8 mouse cellular contexts compared by ENCODE assay signal in the genomic region with DNA sequence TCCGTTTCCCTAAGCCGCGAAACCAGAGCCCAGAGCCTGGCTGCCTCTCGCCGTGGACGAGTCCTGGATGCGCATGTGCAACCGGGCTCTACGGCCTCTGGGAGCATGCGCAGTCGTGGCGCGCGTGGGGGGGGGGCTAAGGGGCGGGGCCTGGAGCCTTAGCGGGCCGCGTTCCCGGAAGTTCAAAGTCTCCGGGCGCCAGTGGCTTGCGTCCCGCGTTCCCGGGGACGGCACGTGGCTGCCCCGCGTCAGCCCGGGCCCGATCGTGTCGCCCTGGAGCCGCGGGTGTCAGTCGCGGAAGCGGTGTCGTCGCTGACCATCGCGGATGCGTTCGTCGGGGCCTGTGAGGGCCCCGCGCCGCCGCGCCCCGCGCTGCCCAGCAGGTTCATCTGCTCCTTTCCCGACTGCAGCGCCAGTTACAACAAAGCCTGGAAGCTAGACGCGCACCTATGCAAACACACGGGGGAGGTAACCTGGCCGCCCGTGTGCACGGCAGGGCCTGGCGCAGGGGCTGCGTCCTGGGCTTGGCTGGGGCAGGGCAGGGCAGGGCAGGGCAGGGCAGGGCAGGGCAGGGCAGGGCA. TPM values are rescaled to one million over a fixed set of nuclear protein-coding genes. Genes with fewer than 3 reads are reported as not detected.
DNase-seq lines count a peak whose midpoint lies in the region; ATAC-seq lines count a peak whose summit lies in the region.

A gene (plus strand): TSS at position 150 of the 581 bp plus-strand sequence.

- peaks cover 9% of the 10 kb centered on the region for H3K36me3 ChIP-seq in hindbrain, embryonic 11.5 days (ENCODE audit: control insufficient read depth, insufficient read depth, low read length)

- peak within 1 kb of the TSS; percentile 88 for H3K9ac ChIP-seq in hindbrain, embryonic 11.5 days (ENCODE audit: low read depth, low read length)

- 0 out of 2 replicates have a peak, but pooled peaks cover 3% of the 10 kb centered on the region for H3K4me1 ChIP-seq in hindbrain, embryonic 11.5 days (replicated peaks; ENCODE audit: control insufficient read depth, insufficient read depth, low read length)

- H3K4me2 ChIP-seq in hindbrain, embryonic 11.5 days (replicated peaks; ENCODE audit: low read depth, low read length), result peak within 1 kb of the TSS; percentile 91

- peak; percentile 92 for ATAC-seq in hindbrain, embryonic 11.5 days (ENCODE audit: low FRiP score)

- H3K27me3 ChIP-seq in hindbrain, embryonic 11.5 days (ENCODE audit: control insufficient read depth, insufficient read depth, low read length), result no peaks in the 10 kb centered on the region

- H3K9me3 ChIP-seq in hindbrain, embryonic 11.5 days (ENCODE audit: control insufficient read depth, low read length), result no peaks in the 10 kb centered on the region

- H3K27ac ChIP-seq in hindbrain, embryonic 11.5 days (ENCODE audit: low read depth, low read length), result no peak within 1 kb of the TSS

- WGBS in hindbrain, embryonic 11.5 days, result under 1% methylated on average over 41 of the region's 62 CpGs

- H3K4me3 ChIP-seq in hindbrain, embryonic 11.5 days (ENCODE audit: low read depth, low read length), result peak within 1 kb of the TSS; percentile 83

- peak; percentile 78 for DNase-seq in T-cell, adult 2 months (ENCODE audit: low spot score)
- peak; percentile 90 for DNase-seq in cerebellum, postnatal 10 days
- peak; percentile 28 to 71 for DNase-seq in frontal cortex, postnatal 10 days (ENCODE audit: low spot score in 2 of 2)
- DNase-seq in hindbrain, embryonic 11.5 days (ENCODE audit: low spot score), result peak; percentile 96
- peak; percentile 68 to 75 for DNase-seq in layer of hippocampus, postnatal 25 days (ENCODE audit: extremely low spot score in 1 of 2, low spot score in 1 of 2)
- peak; percentile 77 for DNase-seq in lung, postnatal 25 days (ENCODE audit: low spot score)
- DNase-seq in retina, adult 2 months (ENCODE audit: low read depth, low spot score), result peak; percentile 85
- peak; percentile 79 for DNase-seq in thymus, postnatal 25 days

RNA-seq across cellular contexts. Expression of the gene that starts here (rescaled TPM):
- polyA plus RNA-seq in hindbrain, embryonic 11.5 days (2014; fragmentation: Nextera tagmentation; extraction: Ambion mirVana), result 106 TPM in 2 replicates
- 10 to 100 TPM; 25.5 to 28.5 TPM for total RNA-seq in layer of hippocampus, postnatal 25 days (2021)
